Mouse (Mus musculus): ENCODE data around the gene B4galt3.
A peak's percentile ranks its signal among the peaks of the same experiment; 100 is the strongest.
"Not testable (repeated sequence)": the region's sequence is repeated elsewhere in the genome, so short reads cannot be mapped to it uniquely, and the experiment has no call there.

Gene B4galt3

DNA sequence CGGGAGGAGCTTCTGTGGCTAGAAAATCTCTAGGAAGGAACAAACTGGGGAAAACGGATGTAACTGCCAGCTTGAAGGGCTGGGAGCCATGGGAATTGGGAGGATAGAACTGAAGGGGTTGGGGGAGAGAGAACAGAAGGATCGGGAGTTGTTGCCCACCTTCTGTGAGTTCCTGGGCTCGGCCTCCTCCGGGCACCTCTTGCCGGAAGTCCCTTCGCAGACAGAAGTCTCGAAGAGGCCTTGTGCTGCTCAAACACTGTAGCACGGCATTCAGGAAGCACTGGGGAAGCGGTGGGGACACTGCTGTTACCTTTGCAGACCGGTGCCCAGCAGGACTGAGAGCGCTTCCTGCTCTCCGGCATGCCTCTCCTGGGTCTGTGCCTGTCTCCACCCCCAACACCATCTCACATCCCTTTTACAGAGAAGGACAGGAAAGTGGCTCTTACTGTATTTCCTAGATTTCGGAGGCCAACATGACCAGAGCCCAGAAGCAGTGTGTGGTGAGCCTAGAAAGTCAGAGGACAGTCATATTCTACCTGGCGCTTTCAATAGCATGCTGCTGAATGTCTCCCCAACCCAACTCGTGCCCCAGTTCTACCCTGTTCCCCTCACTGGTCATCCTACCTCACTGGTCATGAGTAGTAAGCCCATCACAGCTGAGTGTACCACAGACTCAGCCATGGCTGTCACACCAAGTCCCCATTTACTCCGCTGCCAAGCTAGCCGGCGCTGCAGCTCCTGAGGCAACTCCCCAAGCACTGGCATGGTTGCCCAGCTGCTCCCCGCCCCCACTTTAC lies 15.2 kb downstream of the B4galt3 start:
- DNase-seq (ENCODE audit: low spot score), result no peak

GRCm38 (mm10) chr1:171286517-171286916 lies 16.4 kb downstream of the B4galt3 start:
- no peak for DNase-seq (ENCODE audit: low spot score)

GRCm38 (mm10) chr1:171287136-171288081 lies 17.3 kb downstream of the B4galt3 start, which contains the start of gene Usp21:
Gene Usp21 (minus strand): TSS chr1:171287991.
- peak; percentile 86 for DNase-seq (ENCODE audit: low spot score)

DNA sequence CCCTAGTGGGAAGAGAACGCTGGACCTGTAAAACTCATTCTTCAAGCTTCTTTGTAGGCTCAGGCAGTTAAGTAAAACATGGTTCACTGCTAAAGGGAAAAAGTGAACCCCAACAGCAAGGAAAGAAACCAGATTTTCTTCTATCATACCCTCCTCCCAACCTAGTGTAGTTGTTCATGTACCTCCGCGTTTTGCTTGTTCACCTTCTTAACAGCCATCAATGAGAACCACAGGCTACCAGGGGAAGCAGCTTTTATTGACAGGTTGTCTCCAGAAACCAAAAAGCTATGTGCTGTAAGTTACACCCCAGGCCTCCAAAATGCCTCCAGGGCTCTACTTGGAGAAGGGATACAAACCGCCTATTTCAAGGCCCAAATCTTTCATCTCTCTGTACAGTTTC lies 18.2 kb downstream of the B4galt3 start:
- no peak for DNase-seq (ENCODE audit: low spot score)

DNA sequence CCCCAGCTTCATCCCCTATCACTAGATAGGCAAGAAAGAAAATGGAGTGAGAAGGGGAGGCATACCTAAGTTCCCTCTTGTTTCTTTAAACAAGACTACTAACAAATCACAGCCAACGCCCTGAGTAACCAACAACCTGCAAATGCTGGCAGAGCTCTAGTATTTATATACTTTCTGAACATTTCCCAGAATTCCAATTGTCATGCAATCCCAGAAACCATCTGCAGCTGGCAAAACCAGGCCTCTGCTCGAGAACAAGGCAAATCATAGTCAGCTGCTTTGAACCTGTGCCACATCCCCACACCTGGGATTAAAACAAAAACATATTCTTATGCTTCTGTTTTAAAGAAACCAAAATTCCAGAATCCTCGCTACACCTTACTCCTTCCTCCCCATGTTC lies 23.2 kb downstream of the B4galt3 start:
- DNase-seq (ENCODE audit: low spot score), result no peak

- no peak for DNase-seq (ENCODE audit: low spot score)
These were observed 23.8 kb downstream of the B4galt3 start for GRCm38 (mm10) chr1:171293906-171294297.

- peak; percentile 79 for DNase-seq (ENCODE audit: low spot score)
These were observed 24.4 kb downstream of the B4galt3 start, which contains the start of gene Ufc1 for GRCm38 (mm10) chr1:171294298-171295062. Gene Ufc1 (minus strand): TSS chr1:171295024.

DNA sequence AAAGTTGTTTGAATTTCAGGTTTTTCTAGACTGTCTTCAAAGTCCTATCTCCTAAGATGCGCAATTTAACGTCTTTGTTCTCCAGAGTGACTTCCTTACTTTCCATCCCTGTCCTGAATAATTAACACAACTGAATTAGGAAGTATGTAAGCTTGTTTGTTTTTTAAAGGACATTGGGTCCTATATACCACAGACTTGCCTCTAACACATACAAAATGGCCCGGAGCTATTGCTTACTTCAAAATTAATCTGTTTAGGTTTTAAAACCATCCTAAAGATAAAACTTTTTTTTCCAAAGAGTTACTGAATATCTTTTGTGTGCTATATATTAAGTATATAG lies 24.9 kb downstream of the B4galt3 start:
- no peak for DNase-seq (ENCODE audit: low spot score)

GRCm38 (mm10) chr1:171298226-171298625 lies 28.1 kb downstream of the B4galt3 start:
- DNase-seq (ENCODE audit: low spot score), result no peak

GRCm38 (mm10) chr1:171306157-171306556 lies 36.0 kb downstream of the B4galt3 start:
- not testable (repeated sequence) for DNase-seq (ENCODE audit: low spot score)

GRCm38 (mm10) chr1:171309321-171309720 lies 39.2 kb downstream of the B4galt3 start:
- no peak for DNase-seq (ENCODE audit: low spot score)

- no peak for DNase-seq (ENCODE audit: low spot score)
These were observed 49.6 kb downstream of the B4galt3 start for GRCm38 (mm10) chr1:171319748-171320147.

DNA sequence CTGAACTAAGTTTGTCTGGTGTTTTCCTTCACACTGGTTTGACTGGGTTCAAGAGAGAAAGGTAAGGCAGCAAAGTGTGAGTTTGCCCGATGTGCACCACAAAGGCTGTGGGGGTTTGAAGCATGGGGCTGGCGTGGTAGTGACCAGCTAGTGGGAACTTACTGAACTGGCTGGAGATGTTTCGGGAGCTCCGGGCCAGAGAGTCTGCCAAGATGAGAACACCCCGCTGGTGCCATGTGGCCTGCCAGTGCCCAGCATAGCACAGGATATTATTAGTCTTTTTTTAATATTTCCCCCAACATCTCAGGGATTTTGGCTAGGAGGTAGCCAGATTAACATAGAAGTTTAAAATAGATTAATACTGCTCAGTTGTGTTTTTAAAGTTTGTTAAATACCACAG lies 50.0 kb downstream of the B4galt3 start:
- no peak for DNase-seq (ENCODE audit: low spot score)

- peak; percentile 42 for DNase-seq (ENCODE audit: low spot score)
These were observed 51.3 kb downstream of the B4galt3 start for GRCm38 (mm10) chr1:171321415-171321814.

- DNase-seq (ENCODE audit: low spot score), result no peak
These were observed 51.9 kb downstream of the B4galt3 start for GRCm38 (mm10) chr1:171322012-171322411.

GRCm38 (mm10) chr1:171325571-171325970 lies 55.4 kb downstream of the B4galt3 start:
- DNase-seq (ENCODE audit: low spot score), result no peak
